Mouse (Mus musculus): Measurements from ENCODE around the gene Skap1. TPM values are rescaled to one million over a fixed set of nuclear protein-coding genes. Genes with fewer than 3 reads are reported as not detected.

Skap1 gene
- polyA plus RNA-seq, 1 experiment from 2014 or later, result 1.1 TPM

DNA sequence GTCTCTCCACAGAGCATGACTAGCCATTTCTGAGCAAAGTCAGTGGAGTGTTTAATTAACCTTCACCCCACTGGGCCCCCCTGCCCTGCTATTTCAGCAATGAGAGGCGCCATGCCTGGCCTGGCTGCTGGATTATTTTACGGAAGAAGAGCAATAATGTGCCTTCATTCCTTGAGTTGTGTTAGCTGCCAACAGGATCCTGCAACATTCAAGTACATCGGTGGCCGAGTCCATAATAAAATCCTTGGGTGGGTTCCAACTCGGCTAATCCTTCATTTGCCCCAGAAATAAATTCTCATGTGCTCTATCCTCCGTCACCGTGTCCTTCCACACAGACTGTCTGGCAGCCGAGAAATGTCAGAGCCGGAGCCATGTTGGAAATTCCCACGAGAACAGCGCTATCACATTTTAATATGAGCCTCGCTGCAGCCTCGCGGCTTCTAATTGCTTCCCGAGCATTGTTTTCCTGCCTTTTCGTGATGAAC, 61.8 kb downstream of the Skap1 start:
- no peak overlapping the region for H3K4me2 ChIP-seq
- H3K4me3 ChIP-seq, result no peak overlapping the region
- no peaks in the 10 kb centered on the region for H3K36me3 ChIP-seq
- 79% methylated on average over 16 of the region's 16 CpGs for WGBS
- H3K4me1 ChIP-seq, result no peaks in the 10 kb centered on the region
- no peak overlapping the region for H3K27ac ChIP-seq (replicated peaks)
- H3K27me3 ChIP-seq (replicated peaks), result peaks cover 4% of the 10 kb centered on the region; the same call in 1 of the 2 replicates
- no peak overlapping the region for H3K9ac ChIP-seq
- H3K9me3 ChIP-seq, result 0 out of 2 replicates have a peak, but pooled peaks cover 2% of the 10 kb centered on the region
- no peak for ATAC-seq (ENCODE audit: extremely low read depth, insufficient number of reproducible peaks, low FRiP score, low TSS enrichment)

GRCm38 (mm10) chr11:96531757-96532433, 67.5 kb downstream of the Skap1 start:
- no peak overlapping the region for H3K4me2 ChIP-seq
- no peaks in the 10 kb centered on the region for H3K36me3 ChIP-seq
- H3K4me3 ChIP-seq, result no peak overlapping the region
- H3K27ac ChIP-seq (replicated peaks), result no peak overlapping the region
- peaks cover 36% of the 10 kb centered on the region for H3K27me3 ChIP-seq (replicated peaks)
- no peak overlapping the region for H3K9ac ChIP-seq
- 67% methylated on average over 13 of the region's 13 CpGs for WGBS
- H3K9me3 ChIP-seq, result 0 out of 2 replicates have a peak, but pooled peaks cover 2% of the 10 kb centered on the region
- ATAC-seq (ENCODE audit: extremely low read depth, insufficient number of reproducible peaks, low FRiP score, low TSS enrichment), result no peak
- no peaks in the 10 kb centered on the region for H3K4me1 ChIP-seq

- WGBS, result 63% methylated on average over 2 of the region's 2 CpGs
- H3K36me3 ChIP-seq, result no peaks in the 10 kb centered on the region
- no peak overlapping the region for H3K4me3 ChIP-seq
- no peaks in the 10 kb centered on the region for H3K4me1 ChIP-seq
- no peak for ATAC-seq (ENCODE audit: extremely low read depth, insufficient number of reproducible peaks, low FRiP score, low TSS enrichment)
- no peak overlapping the region for H3K9ac ChIP-seq
- no peak overlapping the region for H3K4me2 ChIP-seq
- H3K9me3 ChIP-seq, result no peaks in the 10 kb centered on the region
- H3K27ac ChIP-seq (replicated peaks), result no peak overlapping the region
- H3K27me3 ChIP-seq (replicated peaks), result peaks cover 62% of the 10 kb centered on the region
Observed at GRCm38 (mm10) chr11:96534531-96534930, 70.1 kb downstream of the Skap1 start.

- Histone ChIP-seq H3K9ac (no peak overlapping the region), H3K27ac (replicated peaks) (no peak overlapping the region), H3K36me3 (no peaks in the 10 kb centered on the region), H3K4me1 (no peaks in the 10 kb centered on the region), H3K4me2 (no peak overlapping the region), H3K27me3 (replicated peaks) (peaks cover 77% of the 10 kb centered on the region), H3K4me3 (no peak overlapping the region), H3K9me3 (no peaks in the 10 kb centered on the region)
- WGBS, result 20% methylated on average over 5 of the region's 5 CpGs
- ATAC-seq (ENCODE audit: extremely low read depth, insufficient number of reproducible peaks, low FRiP score, low TSS enrichment), result no peak
Observed at GRCm38 (mm10) chr11:96536146-96536545, 71.8 kb downstream of the Skap1 start.

DNA sequence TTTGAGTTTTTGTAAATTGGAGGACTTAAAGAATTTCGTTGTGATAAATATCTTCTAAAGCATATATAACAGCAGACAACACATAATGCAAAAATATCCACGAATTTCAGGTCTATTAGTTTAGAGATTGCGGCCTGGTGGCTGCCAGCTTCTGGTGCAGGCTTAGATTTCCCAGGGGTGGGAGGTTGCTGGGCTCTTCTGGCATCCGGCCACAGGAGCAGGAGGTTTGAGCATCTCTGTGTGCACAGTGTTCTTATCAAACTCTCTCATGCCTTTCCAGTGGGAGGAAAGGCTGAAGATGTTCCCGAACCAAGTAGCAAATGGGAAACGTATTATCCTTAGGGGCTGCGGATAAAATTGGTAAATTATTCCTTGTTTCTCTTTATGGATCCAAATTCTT, 77.6 kb downstream of the Skap1 start:
- Histone ChIP-seq H3K4me3 (no peak overlapping the region), H3K9ac (no peak overlapping the region), H3K27ac (replicated peaks) (no peak overlapping the region), H3K9me3 (no peaks in the 10 kb centered on the region), H3K36me3 (no peaks in the 10 kb centered on the region), H3K4me2 (no peak overlapping the region), H3K4me1 (no peaks in the 10 kb centered on the region), H3K27me3 (replicated peaks) (peaks cover 99% of the 10 kb centered on the region)
- ATAC-seq (ENCODE audit: extremely low read depth, insufficient number of reproducible peaks, low FRiP score, low TSS enrichment), result no peak
- WGBS, result 61% methylated on average over 7 of the region's 7 CpGs

DNA sequence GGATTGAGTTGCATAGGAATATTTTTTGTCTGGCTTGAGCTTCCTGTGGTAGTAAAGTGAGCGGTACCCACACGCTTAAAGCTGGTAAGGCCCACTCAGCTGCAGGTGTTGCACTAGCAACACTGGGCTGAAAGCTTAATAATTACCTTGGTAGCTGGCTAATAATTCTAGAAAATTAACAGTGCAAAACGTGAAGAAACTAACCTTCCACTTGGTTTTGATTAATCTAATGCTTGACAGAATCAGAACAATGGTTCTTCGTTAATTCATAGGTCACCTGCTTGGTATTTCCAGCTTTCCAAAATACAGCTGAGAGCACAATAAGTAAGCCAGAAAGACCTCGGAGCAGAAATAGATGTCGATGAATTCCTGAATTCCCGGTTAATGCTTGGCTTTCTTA, 78.2 kb downstream of the Skap1 start:
- no peak overlapping the region for H3K9ac ChIP-seq
- WGBS, result 81% methylated on average over 7 of the region's 7 CpGs
- no peak overlapping the region for H3K27ac ChIP-seq (replicated peaks)
- no peaks in the 10 kb centered on the region for H3K36me3 ChIP-seq
- no peaks in the 10 kb centered on the region for H3K4me1 ChIP-seq
- no peak overlapping the region for H3K4me2 ChIP-seq
- H3K27me3 ChIP-seq (replicated peaks), result peaks cover 96% of the 10 kb centered on the region
- no peak overlapping the region for H3K4me3 ChIP-seq
- ATAC-seq (ENCODE audit: extremely low read depth, insufficient number of reproducible peaks, low FRiP score, low TSS enrichment), result no peak
- H3K9me3 ChIP-seq, result no peaks in the 10 kb centered on the region

GRCm38 (mm10) chr11:96546428-96546827, 82.0 kb downstream of the Skap1 start:
- no peaks in the 10 kb centered on the region for H3K4me1 ChIP-seq
- no peak overlapping the region for H3K4me3 ChIP-seq
- WGBS, result 59% methylated on average over 8 of the region's 8 CpGs
- H3K27ac ChIP-seq (replicated peaks), result no peak overlapping the region
- H3K4me2 ChIP-seq, result no peak overlapping the region
- no peaks in the 10 kb centered on the region for H3K36me3 ChIP-seq
- no peak overlapping the region for H3K9ac ChIP-seq
- no peak for ATAC-seq (ENCODE audit: extremely low read depth, insufficient number of reproducible peaks, low FRiP score, low TSS enrichment)
- peaks cover 81% of the 10 kb centered on the region for H3K27me3 ChIP-seq (replicated peaks)
- no peaks in the 10 kb centered on the region for H3K9me3 ChIP-seq

DNA sequence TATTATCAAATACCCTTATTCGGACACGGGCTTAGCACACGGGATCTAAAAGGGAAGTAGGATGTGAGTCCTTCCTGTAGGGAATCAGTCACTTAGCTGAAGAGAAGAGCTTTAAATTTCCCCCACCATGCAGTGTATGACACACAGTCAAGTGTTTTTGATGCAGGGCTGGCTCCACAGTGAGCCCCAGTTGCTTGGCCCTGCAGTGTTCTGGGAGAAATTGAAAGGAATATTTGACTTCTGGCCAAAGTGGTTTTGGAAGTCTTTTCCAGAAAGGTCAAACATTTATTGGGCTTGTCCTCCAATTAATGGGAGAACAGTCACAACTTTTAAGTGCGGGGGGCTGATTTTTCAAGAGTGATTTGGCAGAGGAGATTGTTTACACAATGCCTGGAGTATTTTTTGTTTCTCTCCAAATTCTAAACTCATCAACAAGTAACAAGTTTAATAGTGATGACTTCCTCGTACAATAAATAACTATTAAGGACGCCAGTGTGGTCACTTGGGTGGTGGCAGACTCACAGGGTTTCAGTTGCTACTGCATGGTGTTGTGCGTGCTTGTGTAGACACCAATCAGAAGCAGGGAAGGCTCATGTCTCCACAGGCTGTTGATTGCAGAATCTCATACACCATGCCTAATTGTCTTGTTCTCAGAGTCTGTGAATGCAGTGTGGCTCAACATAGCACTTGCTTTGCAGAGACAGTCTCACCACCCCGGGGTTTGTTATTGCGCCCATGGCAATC, 86.7 kb downstream of the Skap1 start:
- ATAC-seq (ENCODE audit: extremely low read depth, insufficient number of reproducible peaks, low FRiP score, low TSS enrichment), result no peak
- H3K36me3 ChIP-seq, result no peaks in the 10 kb centered on the region
- no peak overlapping the region for H3K4me3 ChIP-seq
- H3K27ac ChIP-seq (replicated peaks), result no peak overlapping the region
- H3K4me1 ChIP-seq, result 0 out of 2 replicates have a peak, but pooled peaks cover 2% of the 10 kb centered on the region
- no peaks in the 10 kb centered on the region for H3K9me3 ChIP-seq
- H3K9ac ChIP-seq, result no peak overlapping the region
- H3K27me3 ChIP-seq (replicated peaks), result peaks cover 76% of the 10 kb centered on the region
- WGBS, result 73% methylated on average over 9 of the region's 9 CpGs
- H3K4me2 ChIP-seq, result no peak overlapping the region

GRCm38 (mm10) chr11:96553091-96553490, 88.7 kb downstream of the Skap1 start:
- H3K27ac ChIP-seq (replicated peaks), result no peak overlapping the region
- H3K27me3 ChIP-seq (replicated peaks), result peaks cover 76% of the 10 kb centered on the region
- no peak overlapping the region for H3K9ac ChIP-seq
- peak overlapping the region; percentile 23; the same call in 1 of the 2 replicates for H3K4me3 ChIP-seq
- H3K4me2 ChIP-seq, result peak overlapping the region; percentile 54
- WGBS, result 13% methylated on average over 15 of the region's 15 CpGs
- no peaks in the 10 kb centered on the region for H3K9me3 ChIP-seq
- no peak for ATAC-seq (ENCODE audit: extremely low read depth, insufficient number of reproducible peaks, low FRiP score, low TSS enrichment)
- 0 out of 2 replicates have a peak, but pooled peaks cover 2% of the 10 kb centered on the region for H3K4me1 ChIP-seq
- no peaks in the 10 kb centered on the region for H3K36me3 ChIP-seq

GRCm38 (mm10) chr11:96560229-96560628, 95.8 kb downstream of the Skap1 start:
- Histone ChIP-seq H3K4me3 (no peak overlapping the region), H3K4me1 (no peaks in the 10 kb centered on the region), H3K27ac (replicated peaks) (no peak overlapping the region), H3K36me3 (no peaks in the 10 kb centered on the region), H3K9me3 (peaks cover 3% of the 10 kb centered on the region; the same call in 1 of the 2 replicates), H3K27me3 (replicated peaks) (peaks cover 47% of the 10 kb centered on the region), H3K9ac (no peak overlapping the region), H3K4me2 (no peak overlapping the region)
- ATAC-seq (ENCODE audit: extremely low read depth, insufficient number of reproducible peaks, low FRiP score, low TSS enrichment), result no peak
- 70% methylated on average over 5 of the region's 5 CpGs for WGBS

DNA sequence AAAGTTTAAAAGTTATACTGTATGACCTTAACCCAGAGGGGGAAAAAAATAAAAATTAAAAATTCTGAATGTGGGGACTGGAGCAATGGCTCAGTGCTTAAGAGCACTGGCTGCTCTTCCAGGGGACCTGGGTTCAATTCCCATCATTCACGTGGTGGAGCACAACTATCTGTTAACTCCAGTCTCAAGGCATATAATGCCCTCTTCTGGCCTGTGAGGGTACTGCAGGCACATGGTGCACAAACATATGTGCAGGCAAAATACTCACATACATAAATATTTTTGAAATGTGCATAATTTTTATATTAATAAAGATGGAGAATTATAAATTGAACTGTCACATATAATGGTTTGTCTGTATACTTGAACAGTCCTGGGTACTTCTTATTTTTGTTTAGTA, 99.7 kb downstream of the Skap1 start:
- H3K27ac ChIP-seq (replicated peaks), result no peak overlapping the region
- WGBS, result 43% methylated on average over 1 of the region's 1 CpGs

More for the DNA sequence above, 99.7 kb downstream of the Skap1 start:
- H3K9me3 ChIP-seq, result peaks cover 3% of the 10 kb centered on the region; the same call in 1 of the 2 replicates
- ATAC-seq (ENCODE audit: extremely low read depth, insufficient number of reproducible peaks, low FRiP score, low TSS enrichment), result no peak
- no peaks in the 10 kb centered on the region for H3K36me3 ChIP-seq
- peaks cover 26% of the 10 kb centered on the region for H3K27me3 ChIP-seq (replicated peaks)
- no peaks in the 10 kb centered on the region for H3K4me1 ChIP-seq
- no peak overlapping the region for H3K9ac ChIP-seq
- no peak overlapping the region for H3K4me2 ChIP-seq
- H3K4me3 ChIP-seq, result no peak overlapping the region

Data from heart, embryonic 13.5 days (tissue).